Mouse (Mus musculus) cerebellum, adult 2 months (tissue): ENCODE measurements around the gene Parn. TPM values are rescaled to one million over a fixed set of nuclear protein-coding genes. Genes with fewer than 3 reads are reported as not detected.

Experiments used
- DNase-seq, 2 experiments: peaks; one replicate each; pipeline ENCODE4 v3.0.0; 2021
- H3K27ac ChIP-seq: fragments of 200-500 bp; 2 replicates; pipeline ENCODE4 v1.5.1; 2012; ENCODE audit warnings: low read length, control low read depth, inconsistent platforms; ENCODE audit not compliant: insufficient read depth
- H3K27me3 ChIP-seq: fragments of 200-500 bp; 2 replicates; pipeline ENCODE4 v1.6.1; 2012; ENCODE audit warnings: inconsistent platforms, mild to moderate bottlenecking, low read length, moderate library complexity; ENCODE audit not compliant: control insufficient read depth, insufficient read depth
- H3K4me1 ChIP-seq: fragments of 200-500 bp; 2 replicates; pipeline ENCODE4 v1.6.1; 2011; ENCODE audit warnings: low read length; ENCODE audit not compliant: control insufficient read depth, insufficient read depth
- H3K4me3 ChIP-seq: fragments of 200-500 bp; replicated peaks from 2 replicates; pipeline ENCODE3; 2011; ENCODE audit warnings: mild to moderate bottlenecking, low read depth, low read length, control low read depth; ENCODE audit not compliant: insufficient read depth
- CTCF ChIP-seq: fragments of 200-500 bp; IDR thresholded peaks from 2 replicates; pipeline ENCODE4 v1.5.1; 2011; ENCODE audit warnings: low read depth, mild to moderate bottlenecking, control low read depth, low read length, moderate library complexity, borderline replicate concordance; ENCODE audit not compliant: insufficient read depth
- POLR2A ChIP-seq: fragments of 200-500 bp; IDR thresholded peaks from 2 replicates; pipeline ENCODE4 v1.6.1; 2011; ENCODE audit warnings: low read length, control low read depth, borderline replicate concordance; ENCODE audit not compliant: insufficient read depth
- WGBS: fragments of 180-500 bp; shearing (Covaris S2); methylation state at CpG from one replicate; pipeline ENCODE4 v1.1.7; 2018; 5-methylcytosine and 5-hydroxymethylcytosine counted together
- polyA plus RNA-seq: library from polyadenylated mRNA; depleted of rRNA; stranded (reverse); fragments of >200 nt; gene quantifications from 2 replicates; pipeline ENCODE4 v1.2.3, GENCODE M21; 2012

Parn gene
- polyA plus RNA-seq, 1 experiment: 25.6 TPM

DNA sequence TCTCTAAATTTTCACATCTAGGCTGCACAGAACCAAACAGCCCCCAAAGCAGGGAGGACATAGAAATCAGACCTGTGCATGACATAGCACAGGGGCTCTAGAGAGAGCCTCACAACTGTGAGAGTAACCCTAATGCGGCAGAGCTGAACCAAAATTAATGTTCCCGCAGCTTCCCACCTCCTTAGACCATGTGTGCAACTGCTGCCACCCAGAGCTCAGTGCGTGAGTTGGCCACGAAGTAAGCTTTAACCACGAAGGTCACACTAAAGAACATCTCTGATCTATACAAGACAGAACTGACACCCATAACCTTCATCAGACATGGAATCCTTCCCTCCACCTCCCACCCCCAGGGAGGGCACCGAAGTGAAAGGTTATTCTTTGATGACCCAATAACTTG is 55.9 kb downstream of the Parn start:
- WGBS: 75% methylated on average over 6 of the region's 6 CpGs
- H3K27ac ChIP-seq: no peak overlapping the region
- H3K4me3 ChIP-seq: no peak overlapping the region
- TF ChIP-seq CTCF (peak; percentile 17; the same call in 1 of the 2 replicates), POLR2A (no peak)
- no peaks in the 10 kb centered on the region for H3K27me3 ChIP-seq
- DNase-seq: no peak
- H3K4me1 ChIP-seq: no peaks in the 10 kb centered on the region

- Histone ChIP-seq H3K27me3 (no peaks in the 10 kb centered on the region), H3K4me1 (no peaks in the 10 kb centered on the region), H3K4me3 (no peak overlapping the region), H3K27ac (no peak overlapping the region)
- TF ChIP-seq CTCF (no peak), POLR2A (no peak)
- DNase-seq: no peak
Observed at GRCm38 (mm10) chr16:13611399-13611798, 56.6 kb downstream of the Parn start.

DNA sequence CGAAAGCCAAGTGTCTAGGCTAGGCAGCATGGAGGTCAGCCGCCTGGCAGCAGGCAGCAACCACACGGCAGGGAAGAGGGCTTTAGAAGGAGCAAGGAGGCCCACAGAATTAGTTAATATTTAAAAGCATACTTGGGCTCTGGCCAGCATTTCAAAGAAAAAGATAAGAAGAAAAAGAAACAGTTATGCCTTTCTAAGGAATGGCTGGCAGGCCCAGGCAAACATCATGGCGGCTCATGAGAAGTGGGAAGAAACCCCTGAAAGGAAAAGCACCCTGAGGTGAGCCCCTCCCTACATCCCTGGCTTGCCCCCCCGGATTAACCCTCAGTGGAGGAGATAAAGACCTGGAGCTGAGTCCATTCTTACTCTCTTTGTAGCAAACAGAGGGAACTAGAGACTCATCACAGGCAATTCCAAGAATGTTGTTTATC is 57.0 kb downstream of the Parn start:
- TF ChIP-seq POLR2A (no peak), CTCF (no peak)
- no peak overlapping the region for H3K4me3 ChIP-seq
- H3K27ac ChIP-seq: no peak overlapping the region
- 63% methylated on average over 5 of the region's 5 CpGs for WGBS
- H3K27me3 ChIP-seq: no peaks in the 10 kb centered on the region
- H3K4me1 ChIP-seq: no peaks in the 10 kb centered on the region
- no peak for DNase-seq

DNA sequence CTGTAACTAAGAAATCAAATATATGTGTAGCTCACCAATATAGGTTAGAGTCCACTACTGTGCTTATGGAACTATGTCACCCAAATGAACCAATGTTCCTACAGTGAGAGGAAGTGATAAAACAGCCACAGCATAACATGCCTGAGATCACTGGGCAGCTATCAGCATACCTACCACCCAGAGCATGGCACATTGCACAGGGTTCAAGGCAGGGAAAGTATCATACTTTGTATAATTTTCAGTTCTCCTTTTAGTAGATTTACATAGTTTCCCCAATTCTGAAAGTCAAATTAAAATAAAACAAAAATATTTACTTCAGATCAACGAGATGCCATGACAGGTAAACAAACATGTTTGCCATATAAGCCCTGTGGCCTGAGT is 59.3 kb downstream of the Parn start:
- H3K4me3 ChIP-seq: no peak overlapping the region
- no peak for DNase-seq
- H3K4me1 ChIP-seq: no peaks in the 10 kb centered on the region
- 90% methylated on average over 1 of the region's 1 CpGs for WGBS
- TF ChIP-seq POLR2A: no peak
- no peak for TF ChIP-seq CTCF
- H3K27me3 ChIP-seq: no peaks in the 10 kb centered on the region
- H3K27ac ChIP-seq: no peak overlapping the region

DNA sequence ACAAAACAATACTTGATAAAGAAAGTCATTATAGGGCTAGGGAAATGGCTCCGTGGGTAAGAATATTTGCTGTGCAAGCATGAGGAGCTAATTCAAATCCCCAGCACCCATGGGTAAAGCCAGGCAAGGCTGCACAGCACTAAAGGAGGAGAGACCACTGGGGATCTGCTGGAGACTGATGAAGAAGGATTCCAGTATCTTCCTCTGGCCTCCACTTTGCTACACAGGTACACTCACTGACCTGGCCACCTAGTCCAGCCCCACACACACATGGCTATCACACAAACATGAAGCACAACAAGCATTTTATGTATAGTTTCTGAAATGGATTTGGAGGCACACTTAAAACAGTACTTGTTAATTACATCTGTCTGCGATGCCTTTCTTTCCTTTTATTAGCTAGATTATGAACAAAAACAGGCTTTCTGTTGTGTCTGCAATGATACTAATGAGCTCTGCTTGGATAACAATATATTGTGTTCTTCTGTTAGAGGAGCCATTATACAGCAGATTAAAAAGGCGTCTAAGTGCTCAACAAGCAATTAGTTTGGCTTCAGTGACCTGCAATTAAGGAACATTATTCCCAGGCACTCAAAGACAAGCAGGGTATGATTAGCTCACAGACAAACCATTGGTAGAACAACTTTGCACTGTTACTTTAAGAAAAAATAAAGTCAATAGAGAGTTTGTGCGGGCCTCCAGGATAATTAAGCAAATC is 59.8 kb downstream of the Parn start:
- DNase-seq: no peak
- no peaks in the 10 kb centered on the region for H3K4me1 ChIP-seq
- no peak overlapping the region for H3K27ac ChIP-seq
- WGBS: 78% methylated on average over 4 of the region's 4 CpGs
- no peak overlapping the region for H3K4me3 ChIP-seq
- no peak for TF ChIP-seq CTCF
- TF ChIP-seq POLR2A: no peak
- no peaks in the 10 kb centered on the region for H3K27me3 ChIP-seq

GRCm38 (mm10) chr16:13602779-13603178 is 65.2 kb downstream of the Parn start:
- Histone ChIP-seq H3K4me3 (no peak overlapping the region), H3K27ac (no peak overlapping the region), H3K4me1 (no peaks in the 10 kb centered on the region), H3K27me3 (no peaks in the 10 kb centered on the region)
- TF ChIP-seq POLR2A (no peak), CTCF (no peak)
- no peak for DNase-seq
- WGBS: 44% methylated on average over 1 of the region's 1 CpGs

DNA sequence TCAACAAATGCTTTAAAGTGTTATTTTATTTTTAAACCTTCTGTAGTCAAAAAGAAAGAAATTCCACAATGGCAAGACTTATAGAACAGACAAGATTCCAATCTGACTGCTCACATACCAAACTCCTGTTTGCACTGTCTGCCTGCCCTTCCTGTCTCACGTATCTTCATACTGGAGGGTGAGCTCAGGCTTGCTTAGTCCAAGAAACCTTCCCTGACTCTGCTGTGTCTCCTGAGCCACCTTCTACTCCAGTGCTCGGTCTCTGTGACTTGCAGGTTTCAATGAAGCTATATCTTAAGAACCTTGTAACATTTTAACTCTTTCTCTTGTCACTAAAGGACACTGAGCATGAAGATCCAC is 78.9 kb downstream of the Parn start:
- H3K4me3 ChIP-seq: no peak overlapping the region
- no peak for DNase-seq
- TF ChIP-seq CTCF (no peak), POLR2A (no peak)
- H3K27ac ChIP-seq: no peak overlapping the region
- 92% methylated on average over 2 of the region's 2 CpGs for WGBS
- H3K4me1 ChIP-seq: no peaks in the 10 kb centered on the region
- no peaks in the 10 kb centered on the region for H3K27me3 ChIP-seq

- no peak for TF ChIP-seq POLR2A
- no peak overlapping the region for H3K27ac ChIP-seq
- 73% methylated on average over 5 of the region's 5 CpGs for WGBS
Observed at GRCm38 (mm10) chr16:13588182-13589048, 79.6 kb downstream of the Parn start.

More at GRCm38 (mm10) chr16:13588182-13589048, 79.6 kb downstream of the Parn start:
- Histone ChIP-seq H3K4me1 (no peaks in the 10 kb centered on the region), H3K4me3 (no peak overlapping the region), H3K27me3 (no peaks in the 10 kb centered on the region)
- DNase-seq: no peak
